Mouse (Mus musculus): ENCODE measurements around the gene Fam8a1. TPM values are rescaled to one million over a fixed set of nuclear protein-coding genes. Genes with fewer than 3 reads are reported as not detected.

Fam8a1 gene
- polyA plus RNA-seq (2016; fragmentation: Nextera tagmentation; extraction: Ambion mirVana), result 20.2 and 21.0 TPM in 2 replicates

- H3K27ac ChIP-seq, result peak within 1 kb of the TSS; percentile 87
- H3K27me3 ChIP-seq, result peaks cover 7% of the 10 kb centered on the region; the same call in 1 of the 2 replicates
- no peaks in the 10 kb centered on the region for H3K9me3 ChIP-seq
- H3K4me3 ChIP-seq (replicated peaks), result peak within 1 kb of the TSS; percentile 98
- H3K36me3 ChIP-seq (replicated peaks), result peaks cover 24% of the 10 kb centered on the region
- peak within 1 kb of the TSS; percentile 89 for H3K4me2 ChIP-seq
- peaks cover 15% of the 10 kb centered on the region for H3K4me1 ChIP-seq
- peak; percentile 95 for ATAC-seq (ENCODE audit: low FRiP score)
- peak within 1 kb of the TSS; percentile 94 for H3K9ac ChIP-seq
- WGBS, result 0% methylated on average over 44 of the region's 46 CpGs
These were observed at the start of gene Fam8a1 for GRCm38 (mm10) chr13:46669048-46669619. Gene Fam8a1, plus strand, starts transcription at chr13:46669522.

DNA sequence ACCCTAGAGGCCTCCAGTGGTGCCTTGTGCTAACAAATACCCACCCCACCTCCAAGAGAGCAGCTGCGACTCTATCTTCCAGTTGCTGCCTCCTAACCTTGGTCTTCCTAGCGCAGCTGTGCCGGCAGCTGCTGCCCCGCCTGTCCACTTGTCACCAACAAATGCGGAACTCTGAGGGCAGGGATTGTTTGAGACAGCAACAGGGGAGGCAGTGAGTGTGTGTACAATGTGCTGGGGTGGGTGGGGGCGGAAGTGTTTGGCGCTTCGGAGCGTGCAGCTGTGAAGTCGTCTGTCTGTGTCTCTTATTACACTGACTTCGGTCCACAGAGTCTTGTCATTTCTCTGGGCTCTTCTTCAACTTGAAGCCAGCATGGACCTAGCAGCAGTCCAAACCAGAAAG is 49.7 kb upstream of the Fam8a1 start:
- Histone ChIP-seq H3K9ac (no peak overlapping the region), H3K4me1 (peaks cover 8% of the 10 kb centered on the region), H3K9me3 (no peaks in the 10 kb centered on the region), H3K27me3 (no peaks in the 10 kb centered on the region), H3K4me3 (replicated peaks) (no peak overlapping the region), H3K27ac (no peak overlapping the region), H3K36me3 (replicated peaks) (no peaks in the 10 kb centered on the region), H3K4me2 (peak overlapping the region; percentile 27)
- 63% methylated on average over 11 of the region's 11 CpGs for WGBS
- ATAC-seq (ENCODE audit: low FRiP score), result peak; percentile 27; the same call in 1 of the 2 replicates

- Histone ChIP-seq H3K4me1 (peaks cover 8% of the 10 kb centered on the region), H3K9me3 (no peaks in the 10 kb centered on the region), H3K4me2 (no peak overlapping the region), H3K36me3 (replicated peaks) (no peaks in the 10 kb centered on the region), H3K9ac (no peak overlapping the region), H3K4me3 (replicated peaks) (no peak overlapping the region), H3K27ac (no peak overlapping the region), H3K27me3 (no peaks in the 10 kb centered on the region)
- 89% methylated on average over 7 of the region's 7 CpGs for WGBS
- ATAC-seq (ENCODE audit: low FRiP score), result no peak
These were observed 48.2 kb upstream of the Fam8a1 start for GRCm38 (mm10) chr13:46620964-46621757.

- 93% methylated on average over 9 of the region's 9 CpGs for WGBS
- H3K27ac ChIP-seq, result no peak overlapping the region
- H3K27me3 ChIP-seq, result no peaks in the 10 kb centered on the region
- no peak overlapping the region for H3K9ac ChIP-seq
- no peak for ATAC-seq (ENCODE audit: low FRiP score)
- no peak overlapping the region for H3K4me3 ChIP-seq (replicated peaks)
- no peaks in the 10 kb centered on the region for H3K9me3 ChIP-seq
- no peak overlapping the region for H3K4me2 ChIP-seq
- no peaks in the 10 kb centered on the region for H3K36me3 ChIP-seq (replicated peaks)
- H3K4me1 ChIP-seq, result 0 out of 2 replicates have a peak, but pooled peaks cover 3% of the 10 kb centered on the region
These were observed 42.7 kb upstream of the Fam8a1 start for GRCm38 (mm10) chr13:46626608-46627007.

- Histone ChIP-seq H3K9me3 (no peaks in the 10 kb centered on the region), H3K27me3 (no peaks in the 10 kb centered on the region), H3K36me3 (replicated peaks) (no peaks in the 10 kb centered on the region), H3K4me3 (replicated peaks) (no peak overlapping the region), H3K27ac (no peak overlapping the region), H3K9ac (no peak overlapping the region), H3K4me2 (no peak overlapping the region), H3K4me1 (peaks cover 6% of the 10 kb centered on the region; the same call in 1 of the 2 replicates)
- no peak for ATAC-seq (ENCODE audit: low FRiP score)
- 87% methylated on average over 10 of the region's 10 CpGs for WGBS
These were observed 41.5 kb upstream of the Fam8a1 start for GRCm38 (mm10) chr13:46627841-46628240.

GRCm38 (mm10) chr13:46629391-46629790 is 39.9 kb upstream of the Fam8a1 start:
- Histone ChIP-seq H3K27ac (no peak overlapping the region), H3K4me2 (no peak overlapping the region), H3K36me3 (replicated peaks) (no peaks in the 10 kb centered on the region), H3K9me3 (no peaks in the 10 kb centered on the region), H3K4me3 (replicated peaks) (no peak overlapping the region), H3K9ac (no peak overlapping the region), H3K27me3 (no peaks in the 10 kb centered on the region), H3K4me1 (peaks cover 22% of the 10 kb centered on the region)
- no peak for ATAC-seq (ENCODE audit: low FRiP score)
- 90% methylated on average over 6 of the region's 6 CpGs for WGBS

DNA sequence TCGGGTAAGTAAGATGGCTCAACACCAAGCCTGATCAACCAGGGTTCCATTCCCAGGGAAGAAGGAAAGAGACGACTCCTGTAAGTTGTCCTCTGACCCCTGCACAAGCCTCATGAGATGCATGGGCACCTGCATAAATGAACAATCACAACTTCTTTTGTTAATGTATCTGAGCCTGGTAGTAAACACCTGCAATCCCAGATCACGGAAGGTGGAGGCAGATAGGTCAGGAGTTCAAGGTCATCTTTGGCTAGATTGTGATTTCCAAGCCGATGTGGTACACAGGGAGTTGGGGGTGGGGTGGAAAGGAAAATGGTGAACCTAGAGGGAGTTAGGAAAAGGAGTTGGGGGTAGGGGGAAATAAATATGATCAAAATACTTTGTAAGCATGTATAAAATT is 36.5 kb upstream of the Fam8a1 start:
- WGBS, result 61% methylated on average over 4 of the region's 4 CpGs
- no peak for ATAC-seq (ENCODE audit: low FRiP score)
- peak overlapping the region; percentile 93 for H3K27ac ChIP-seq

GRCm38 (mm10) chr13:46633320-46634132 is 35.8 kb upstream of the Fam8a1 start:
- WGBS, result 10% methylated on average over 18 of the region's 18 CpGs
- H3K36me3 ChIP-seq (replicated peaks), result no peaks in the 10 kb centered on the region
- peaks cover 29% of the 10 kb centered on the region for H3K4me1 ChIP-seq
- peak overlapping the region; percentile 17 for H3K9ac ChIP-seq
- peak overlapping the region; percentile 93 for H3K27ac ChIP-seq
- no peaks in the 10 kb centered on the region for H3K27me3 ChIP-seq
- peak overlapping the region; percentile 45 for H3K4me2 ChIP-seq
- peak overlapping the region; percentile 27 for H3K4me3 ChIP-seq (replicated peaks)
- peak; percentile 88 for ATAC-seq (ENCODE audit: low FRiP score)
- H3K9me3 ChIP-seq, result no peaks in the 10 kb centered on the region

More for the DNA sequence above, 36.5 kb upstream of the Fam8a1 start:
- H3K27me3 ChIP-seq, result no peaks in the 10 kb centered on the region
- no peak overlapping the region for H3K9ac ChIP-seq
- H3K4me1 ChIP-seq, result peaks cover 29% of the 10 kb centered on the region
- no peaks in the 10 kb centered on the region for H3K36me3 ChIP-seq (replicated peaks)
- H3K4me2 ChIP-seq, result no peak overlapping the region
- no peaks in the 10 kb centered on the region for H3K9me3 ChIP-seq
- no peak overlapping the region for H3K4me3 ChIP-seq (replicated peaks)

GRCm38 (mm10) chr13:46634133-46634488 is 35.2 kb upstream of the Fam8a1 start:
- Histone ChIP-seq H3K9me3 (no peaks in the 10 kb centered on the region), H3K9ac (peak overlapping the region; percentile 17), H3K27ac (peak overlapping the region; percentile 93), H3K4me3 (replicated peaks) (peak overlapping the region; percentile 27), H3K4me1 (peaks cover 29% of the 10 kb centered on the region), H3K4me2 (peak overlapping the region; percentile 45), H3K27me3 (no peaks in the 10 kb centered on the region), H3K36me3 (replicated peaks) (no peaks in the 10 kb centered on the region)
- ATAC-seq (ENCODE audit: low FRiP score), result peak; percentile 91
- WGBS, result 18% methylated on average over 6 of the region's 6 CpGs

DNA sequence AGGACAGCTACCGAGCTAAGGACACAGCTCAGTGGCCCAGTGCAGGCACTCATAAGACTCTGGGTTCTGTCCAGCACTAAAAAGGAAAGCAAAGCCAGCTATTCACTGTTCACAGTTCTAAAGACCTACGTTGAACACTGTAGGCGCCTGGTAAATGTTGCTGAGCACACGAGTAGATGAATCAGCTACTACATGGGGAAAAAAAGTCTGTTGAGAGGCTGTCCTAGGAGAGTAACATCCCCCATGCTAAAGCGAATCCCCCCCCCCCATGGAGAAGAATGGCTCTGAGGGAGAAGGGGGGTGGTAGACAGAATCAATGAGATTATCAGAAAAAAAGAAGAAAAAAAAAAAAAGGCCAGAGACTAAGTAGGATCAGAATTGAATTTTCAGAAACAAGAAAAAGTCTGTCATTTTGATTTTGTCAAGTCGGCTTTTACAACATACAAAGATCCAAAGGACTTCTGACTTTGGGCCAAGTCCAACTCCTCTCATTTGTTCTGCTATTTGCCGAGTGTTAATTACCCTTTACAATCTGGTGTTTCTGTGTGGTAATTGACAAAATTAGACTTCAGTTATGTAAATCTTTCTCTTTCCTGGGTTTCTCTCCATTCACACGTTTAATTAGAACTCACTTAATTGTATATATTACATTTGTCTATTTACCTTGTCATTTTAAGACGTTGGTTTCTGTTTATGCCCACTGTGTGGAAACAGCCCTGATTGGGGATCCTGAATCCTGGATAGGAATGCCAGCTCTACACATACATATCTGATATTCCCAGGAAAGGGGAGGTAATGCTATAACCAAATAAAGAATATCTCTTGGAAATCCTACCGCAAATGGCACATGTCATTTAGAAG is 28.5 kb upstream of the Fam8a1 start:
- 82% methylated on average over 10 of the region's 10 CpGs for WGBS
- H3K9me3 ChIP-seq, result peaks cover 8% of the 10 kb centered on the region
- H3K4me1 ChIP-seq, result no peaks in the 10 kb centered on the region
- H3K4me2 ChIP-seq, result no peak overlapping the region
- no peak for ATAC-seq (ENCODE audit: low FRiP score)
- H3K27me3 ChIP-seq, result no peaks in the 10 kb centered on the region
- 0 out of 2 replicates have a peak, but pooled peaks cover 2% of the 10 kb centered on the region for H3K36me3 ChIP-seq (replicated peaks)
- no peak overlapping the region for H3K4me3 ChIP-seq (replicated peaks)
- no peak overlapping the region for H3K9ac ChIP-seq
- H3K27ac ChIP-seq, result no peak overlapping the region

GRCm38 (mm10) chr13:46642318-46642717 is 27.0 kb upstream of the Fam8a1 start:
- Histone ChIP-seq H3K36me3 (replicated peaks) (0 out of 2 replicates have a peak, but pooled peaks cover 2% of the 10 kb centered on the region), H3K4me1 (no peaks in the 10 kb centered on the region), H3K9me3 (peaks cover 8% of the 10 kb centered on the region), H3K4me2 (no peak overlapping the region), H3K27ac (no peak overlapping the region), H3K9ac (no peak overlapping the region), H3K27me3 (no peaks in the 10 kb centered on the region), H3K4me3 (replicated peaks) (no peak overlapping the region)
- whole genome bisulfite sequencing, result 89% methylated on average over 4 of the region's 4 CpGs
- no peak for ATAC-seq (ENCODE audit: low FRiP score)

Data from forebrain, embryonic 12.5 days (tissue).